Mouse (Mus musculus) intestine, postnatal 0 days (tissue): ENCODE results near the gene S1pr3. TPM values are rescaled to one million over a fixed set of nuclear protein-coding genes. Genes with fewer than 3 reads are reported as not detected.

Experiments
- ATAC-seq: fragments of 200-750 bp; cut with Nextera tagmentation; 2 replicates; pipeline ENCODE4 v1.8.0; 2017; ENCODE audit warnings: mild to moderate bottlenecking, moderate TSS enrichment, moderate library complexity
- H3K27ac ChIP-seq: fragments of 300-500 bp; sonication (generic); 2 replicates; pipeline ENCODE4 v1.5.1; 2014; ENCODE audit warnings: mild to moderate bottlenecking, low read depth, low read length, moderate library complexity
- H3K27me3 ChIP-seq: fragments of 300-500 bp; sonication (generic); replicated peaks from 2 replicates; pipeline ENCODE4 v1.6.1; 2014; ENCODE audit warnings: low read length, mixed read lengths; ENCODE audit not compliant: control insufficient read depth, insufficient read depth
- H3K36me3 ChIP-seq: fragments of 300-500 bp; sonication (generic); 2 replicates; pipeline ENCODE4 v1.6.1; 2014; ENCODE audit warnings: mild to moderate bottlenecking, moderate library complexity; ENCODE audit not compliant: control insufficient read depth, insufficient read depth
- H3K4me1 ChIP-seq: fragments of 300-500 bp; sonication (generic); replicated peaks from 2 replicates; pipeline ENCODE4 v1.6.1; 2014; ENCODE audit warnings: antibody characterized with exemption, low read length, mixed read lengths; ENCODE audit not compliant: control insufficient read depth, insufficient read depth
- H3K4me2 ChIP-seq: fragments of 300-500 bp; sonication (generic); replicated peaks from 2 replicates; pipeline ENCODE4 v1.6.1; 2014; ENCODE audit warnings: low read depth, mild to moderate bottlenecking, moderate library complexity
- H3K4me3 ChIP-seq: fragments of 300-500 bp; sonication (generic); 2 replicates; pipeline ENCODE4 v1.5.1; 2014; ENCODE audit warnings: low read depth, low read length
- H3K9ac ChIP-seq: fragments of 300-500 bp; sonication (generic); 2 replicates; pipeline ENCODE4 v1.6.1; 2014; ENCODE audit warnings: mild to moderate bottlenecking, low read depth, low read length
- H3K9me3 ChIP-seq: fragments of 300-500 bp; sonication (generic); 2 replicates; pipeline ENCODE4 v1.6.1; 2016; ENCODE audit warnings: mixed run types; ENCODE audit not compliant: control insufficient read depth
- CTCF ChIP-seq: sonication (generic); IDR thresholded peaks from 2 replicates; pipeline ENCODE4 v1.5.1; 2016; ENCODE audit warnings: low read depth, mild to moderate bottlenecking, control low read depth, antibody characterized with exemption, moderate library complexity
- WGBS: fragments of 180-500 bp; shearing (Covaris S2); extraction: QIAGEN DNeasy Blood & Tissue Kit; methylation state at CpG from one replicate; pipeline ENCODE4 v1.1.7; 2014; 5-methylcytosine and 5-hydroxymethylcytosine counted together
- polyA plus RNA-seq: library from polyadenylated mRNA; unstranded; fragments of >200 nt; fragmentation: Nextera tagmentation; extraction: Ambion mirVana; gene quantifications from 2 replicates; pipeline ENCODE4 v1.2.1, GENCODE M21; 2015

S1pr3 gene
- polyA plus RNA-seq, 1 experiment from 2014 or later: 10.5 TPM

DNA sequence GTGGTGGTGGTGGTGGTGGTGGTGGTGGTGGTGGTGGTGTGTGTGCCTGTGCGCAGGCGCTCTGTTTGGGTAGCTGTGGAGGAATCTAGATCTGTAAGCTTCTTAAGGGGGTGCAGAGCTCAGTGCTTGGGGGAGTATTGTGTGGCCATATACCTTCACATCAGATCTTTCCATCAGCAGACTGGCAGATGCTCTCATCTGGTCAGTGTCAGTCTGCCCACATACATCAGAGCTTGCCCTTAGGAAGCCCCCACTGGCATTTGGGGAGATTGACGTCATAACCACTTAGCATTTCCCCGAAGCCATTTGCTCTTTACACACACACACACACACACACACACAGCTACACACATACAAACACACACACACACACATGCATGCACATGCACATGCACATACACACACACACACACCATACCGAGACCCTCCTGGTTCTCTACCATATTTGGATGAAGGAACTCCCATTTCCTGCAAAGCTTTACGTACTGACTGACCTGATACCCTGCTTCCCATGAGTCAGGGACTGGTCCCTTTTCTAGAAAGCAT is 1.6 kb downstream of the S1pr3 start:
- Histone ChIP-seq H3K36me3 (no peaks in the 10 kb centered on the region), H3K4me1 (no peaks in the 10 kb centered on the region), H3K4me2 (peak overlapping the region; percentile 58), H3K27me3 (peaks cover 13% of the 10 kb centered on the region; the same call in 1 of the 2 replicates), H3K9ac (no peak overlapping the region), H3K27ac (no peak overlapping the region), H3K4me3 (peak overlapping the region; percentile 39; the same call in 1 of the 2 replicates), H3K9me3 (no peaks in the 10 kb centered on the region)
- no peak for ATAC-seq
- no peak for TF ChIP-seq CTCF
- 67% methylated on average over 6 of the region's 6 CpGs for WGBS

DNA sequence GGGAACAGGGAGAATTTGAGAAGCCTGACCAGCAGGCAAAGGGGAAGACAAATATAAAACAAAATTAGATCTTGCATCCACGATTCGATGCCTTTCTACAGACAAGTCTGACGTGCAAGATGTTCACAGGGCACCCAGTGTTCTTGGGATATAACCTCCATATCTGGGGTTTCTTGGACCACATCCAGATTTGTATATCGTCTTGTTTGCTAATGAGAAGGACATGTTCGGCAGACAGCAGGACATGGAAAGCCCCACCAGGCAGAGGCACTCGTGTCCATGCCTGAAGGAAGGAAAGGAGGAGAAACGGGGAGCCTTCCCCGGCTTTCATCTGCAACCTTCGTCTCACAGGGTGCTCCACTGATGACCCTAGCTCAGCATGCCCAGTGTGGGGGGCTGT is 2.8 kb downstream of the S1pr3 start:
- H3K9me3 ChIP-seq: no peaks in the 10 kb centered on the region
- no peak overlapping the region for H3K27ac ChIP-seq
- ATAC-seq: no peak
- H3K4me2 ChIP-seq: peak overlapping the region; percentile 58
- no peak for TF ChIP-seq CTCF
- H3K9ac ChIP-seq: no peak overlapping the region
- H3K4me1 ChIP-seq: no peaks in the 10 kb centered on the region
- whole genome bisulfite sequencing: 61% methylated on average over 9 of the region's 9 CpGs
- 0 out of 2 replicates have a peak overlapping the region, but pooled peaks have one; percentile 1 for H3K4me3 ChIP-seq
- peaks cover 13% of the 10 kb centered on the region; the same call in 1 of the 2 replicates for H3K27me3 ChIP-seq
- H3K36me3 ChIP-seq: no peaks in the 10 kb centered on the region

DNA sequence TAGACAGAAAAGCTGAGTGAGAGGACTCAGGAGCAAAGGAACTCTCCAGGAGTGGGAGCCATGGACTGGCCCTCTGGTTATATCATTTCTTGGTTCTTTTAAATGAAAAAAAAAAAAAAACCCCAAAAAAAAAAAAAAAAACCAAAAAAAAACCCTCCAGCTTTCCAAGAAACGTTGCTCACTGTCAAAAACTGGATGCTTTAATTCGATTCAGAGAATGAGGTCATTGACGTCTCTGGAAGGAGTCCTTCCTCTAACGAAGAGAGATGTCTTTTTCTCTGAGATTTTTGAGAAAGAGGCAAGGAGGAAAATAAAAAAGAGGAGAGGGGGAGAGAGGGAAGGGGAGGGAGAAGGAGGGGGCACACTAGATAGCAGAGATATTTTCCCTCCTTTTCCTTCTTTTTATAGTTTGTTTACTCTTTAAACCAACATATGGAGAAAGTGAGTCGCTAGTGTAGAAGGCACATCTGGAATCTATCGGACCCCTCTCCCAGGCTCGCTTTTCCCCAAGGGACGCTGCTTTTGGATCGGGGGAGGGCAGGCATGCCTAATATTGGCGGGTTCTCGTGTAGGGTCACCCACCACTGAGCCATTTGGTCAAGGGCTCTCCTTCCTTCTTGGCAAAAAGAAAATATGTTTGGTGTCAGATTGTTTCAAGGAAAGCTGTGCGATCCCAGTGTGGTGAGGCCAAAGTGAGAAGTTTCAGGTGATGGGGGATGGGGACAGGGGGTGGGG is 3.4 kb downstream of the S1pr3 start:
- Histone ChIP-seq H3K4me3 (0 out of 2 replicates have a peak overlapping the region, but pooled peaks have one; percentile 1), H3K27me3 (peaks cover 13% of the 10 kb centered on the region; the same call in 1 of the 2 replicates), H3K27ac (no peak overlapping the region), H3K4me2 (peak overlapping the region; percentile 58), H3K4me1 (no peaks in the 10 kb centered on the region), H3K9ac (no peak overlapping the region), H3K36me3 (no peaks in the 10 kb centered on the region), H3K9me3 (no peaks in the 10 kb centered on the region)
- TF ChIP-seq CTCF: no peak
- 45% methylated on average over 12 of the region's 12 CpGs for WGBS
- ATAC-seq: no peak

DNA sequence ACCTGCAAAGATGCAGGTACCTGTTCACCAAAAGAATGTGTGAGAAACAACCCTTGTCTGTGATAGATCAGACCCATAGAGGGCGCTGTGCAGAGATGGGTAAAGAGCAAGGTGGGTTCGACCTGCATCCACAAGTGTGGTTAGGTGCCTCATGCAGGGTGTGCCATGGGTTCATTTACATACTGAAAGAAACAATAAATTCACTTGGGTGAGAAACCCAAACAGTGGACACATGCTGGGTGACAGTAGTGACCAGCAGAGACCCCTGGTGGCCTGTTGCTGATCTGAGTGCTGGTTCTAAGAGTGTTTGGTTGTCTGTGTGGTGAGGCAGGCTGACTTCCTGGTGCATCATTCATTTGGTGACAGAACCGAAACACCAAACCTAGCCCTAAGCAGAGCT is 5.0 kb downstream of the S1pr3 start:
- Histone ChIP-seq H3K9ac (no peak overlapping the region), H3K36me3 (no peaks in the 10 kb centered on the region), H3K4me2 (no peak overlapping the region), H3K9me3 (no peaks in the 10 kb centered on the region), H3K4me1 (no peaks in the 10 kb centered on the region), H3K27me3 (peaks cover 5% of the 10 kb centered on the region; the same call in 1 of the 2 replicates), H3K4me3 (no peak overlapping the region), H3K27ac (no peak overlapping the region)
- no peak for ATAC-seq
- peak; percentile 69 for TF ChIP-seq CTCF
- 59% methylated on average over 3 of the region's 3 CpGs for WGBS

DNA sequence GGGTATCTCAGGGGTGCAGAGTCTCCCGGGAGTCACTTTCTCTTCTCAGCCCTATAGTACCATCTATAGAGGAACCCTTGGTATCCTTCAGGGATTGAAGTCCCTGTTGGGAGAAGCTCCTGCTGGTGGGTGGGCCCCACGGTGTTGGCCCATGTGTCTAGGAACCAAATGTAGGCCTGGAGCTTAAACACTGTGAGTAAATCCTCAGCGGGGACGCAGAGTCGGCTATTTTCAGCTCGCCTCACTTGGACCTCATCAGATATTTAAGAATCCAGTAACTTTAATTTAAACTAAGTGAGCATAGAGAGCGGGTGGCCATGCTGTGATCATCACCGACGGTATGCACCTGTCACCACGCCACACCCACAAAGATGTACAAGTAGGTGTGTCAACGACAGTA is 8.3 kb downstream of the S1pr3 start:
- Histone ChIP-seq H3K36me3 (no peaks in the 10 kb centered on the region), H3K4me3 (no peak overlapping the region), H3K9me3 (no peaks in the 10 kb centered on the region), H3K4me1 (no peaks in the 10 kb centered on the region), H3K9ac (no peak overlapping the region), H3K4me2 (no peak overlapping the region), H3K27me3 (no peaks in the 10 kb centered on the region), H3K27ac (no peak overlapping the region)
- no peak for ATAC-seq
- WGBS: 67% methylated on average over 11 of the region's 11 CpGs
- no peak for TF ChIP-seq CTCF

DNA sequence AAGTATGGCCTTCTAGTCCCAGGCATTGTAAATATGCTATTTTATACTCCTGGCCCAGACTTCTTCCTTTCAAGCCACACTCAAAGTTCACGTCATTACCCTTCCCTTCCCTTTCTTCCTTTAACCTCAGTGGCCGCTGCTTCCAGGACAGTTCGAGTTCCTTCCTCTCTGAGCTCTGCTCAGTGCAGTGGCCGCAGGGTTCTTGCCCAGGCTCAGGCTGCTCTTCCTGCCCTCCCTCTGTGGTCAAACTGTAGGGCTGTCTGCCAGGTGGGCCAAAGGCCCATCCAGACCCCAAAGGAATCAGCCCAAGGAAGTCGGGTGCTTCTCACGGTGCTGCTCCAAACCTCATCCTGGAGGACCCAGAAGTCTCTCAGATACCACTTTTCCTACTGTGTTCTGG is 9.4 kb downstream of the S1pr3 start:
- no peak overlapping the region for H3K4me2 ChIP-seq
- no peak overlapping the region for H3K27ac ChIP-seq
- no peak overlapping the region for H3K4me3 ChIP-seq
- no peak for ATAC-seq
- no peaks in the 10 kb centered on the region for H3K36me3 ChIP-seq
- no peak for TF ChIP-seq CTCF
- no peak overlapping the region for H3K9ac ChIP-seq
- no peaks in the 10 kb centered on the region for H3K9me3 ChIP-seq
- H3K4me1 ChIP-seq: no peaks in the 10 kb centered on the region
- 55% methylated on average over 6 of the region's 6 CpGs for WGBS
- no peaks in the 10 kb centered on the region for H3K27me3 ChIP-seq
